Mouse (Mus musculus) kidney, postnatal 25 days (tissue): ENCODE measurements around the gene A830031A19Rik.

Experiments used
- DNase-seq, 2 experiments: peaks; one replicate each; pipeline ENCODE4 v3.0.0; 2021; ENCODE audit warnings: mixed read lengths in 2 of 2

The A830031A19Rik gene

DNA sequence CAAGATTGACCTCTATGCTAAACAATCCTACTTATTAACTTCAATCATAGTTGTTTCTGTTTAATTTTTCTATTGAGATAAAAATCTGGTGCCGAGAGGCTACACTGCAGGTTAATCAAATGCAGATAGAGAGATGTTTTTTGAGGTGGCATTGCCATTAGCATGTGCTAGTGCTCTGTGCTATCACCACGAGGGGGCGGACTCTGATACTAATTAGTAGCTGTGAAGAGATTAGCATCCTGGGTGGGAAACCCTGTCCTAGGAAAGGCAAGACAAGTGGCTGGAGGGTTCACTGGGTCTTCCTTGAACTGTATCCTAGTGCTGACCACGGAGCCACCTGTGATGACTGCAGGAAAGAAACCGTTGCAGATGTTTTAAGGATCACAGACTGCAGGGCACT, 66.6 kb downstream of the A830031A19Rik start:
- peak in 1 of 2 experiments; percentile 15 for DNase-seq

DNA sequence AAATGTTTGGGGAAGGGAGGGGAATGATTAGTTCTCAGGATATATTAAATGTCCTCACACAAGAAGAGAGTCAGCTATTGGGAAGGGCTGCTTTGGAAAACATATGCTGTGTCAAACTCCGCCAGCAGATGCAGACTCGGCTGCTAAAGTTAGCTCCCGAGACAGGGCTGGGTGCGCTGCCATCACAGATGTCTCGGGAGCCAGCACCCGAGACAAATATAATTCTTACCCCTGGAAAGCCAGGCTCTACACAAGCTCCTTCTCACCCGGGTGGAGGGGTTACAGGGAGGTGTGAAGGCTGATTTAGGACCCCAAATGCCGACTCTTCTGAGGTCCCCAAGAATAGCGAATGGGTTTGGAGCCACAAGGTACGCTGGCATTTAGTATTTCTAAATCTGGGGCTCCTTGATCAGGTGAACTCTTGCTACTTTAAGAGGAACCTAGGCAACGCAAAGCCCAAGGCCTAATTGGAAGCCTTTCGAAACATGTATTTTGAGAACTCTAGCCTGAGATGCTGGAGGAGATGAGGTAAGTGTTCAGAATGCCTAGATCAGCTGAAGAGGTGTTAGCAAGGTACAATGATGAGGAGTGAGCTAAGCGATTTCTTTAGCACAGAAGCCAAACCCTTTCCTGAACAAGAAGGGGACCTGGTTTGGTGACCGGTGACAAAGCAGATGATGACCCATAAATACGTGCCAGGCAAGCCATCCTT, 69.3 kb downstream of the A830031A19Rik start:
- DNase-seq, result no peak

DNA sequence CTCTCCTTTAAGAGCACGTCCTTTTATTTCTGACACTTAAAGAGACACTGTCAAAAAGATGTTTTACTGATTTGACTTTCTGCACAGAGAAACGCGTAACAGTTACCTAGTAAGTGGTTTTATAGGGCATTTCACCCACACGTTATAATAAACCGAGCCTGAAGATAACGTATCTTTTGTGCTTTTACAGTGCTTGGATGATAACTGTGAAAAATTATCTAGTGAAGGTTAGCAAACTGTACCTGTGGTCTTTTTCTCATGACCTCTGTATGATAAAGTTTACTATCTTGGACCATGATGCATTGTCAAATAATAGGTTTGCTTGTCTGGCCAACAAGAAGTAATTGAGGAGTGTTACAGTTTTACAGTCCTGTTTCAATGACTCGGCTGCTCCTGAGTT, 74.2 kb downstream of the A830031A19Rik start:
- DNase-seq, result no peak
